Mouse (Mus musculus): ENCODE data around the gene Adam12. TPM values are rescaled to one million over a fixed set of nuclear protein-coding genes. Genes with fewer than 3 reads are reported as not detected.

The Adam12 gene
- polyA plus RNA-seq, 1 experiment from 2014 or later = 23.2 TPM

DNA sequence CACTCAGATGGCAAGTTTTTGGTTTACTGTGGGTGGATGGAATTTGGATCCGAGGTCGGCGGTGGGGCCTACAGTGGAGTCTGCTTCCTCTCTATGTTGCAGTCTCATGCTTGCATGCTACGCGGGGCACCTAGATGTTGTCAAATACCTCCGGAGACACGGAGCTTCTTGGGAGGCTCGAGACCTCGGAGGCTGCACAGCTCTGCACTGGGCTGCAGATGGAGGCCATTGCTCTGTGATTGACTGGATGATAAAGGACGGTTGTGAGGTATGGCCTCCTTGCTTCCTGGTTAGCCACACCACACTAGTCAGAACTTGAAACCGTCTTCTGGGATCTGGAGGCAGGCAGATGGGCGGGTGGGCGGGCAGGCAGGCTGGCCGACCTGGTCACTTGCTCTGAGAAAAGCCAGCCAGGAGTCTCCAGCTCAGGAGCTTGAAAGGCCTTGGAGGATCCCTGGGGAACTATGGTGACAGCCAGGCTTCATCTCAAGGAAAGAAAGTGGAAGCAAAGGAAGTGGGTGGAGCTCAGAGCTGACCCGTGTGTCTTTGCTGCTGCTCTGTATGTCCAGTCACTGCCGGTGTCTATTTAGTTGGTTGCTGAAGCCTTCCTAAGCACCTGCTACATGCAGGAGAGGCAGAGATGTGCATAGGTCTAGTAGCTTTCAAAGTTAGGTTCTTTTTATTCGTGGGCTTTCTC lies 355.2 kb downstream of the Adam12 start:
- Histone ChIP-seq H3K27me3 (no peaks in the 10 kb centered on the region), H3K9me3 (no peaks in the 10 kb centered on the region), H3K9ac (no peak overlapping the region), H3K4me3 (no peak overlapping the region), H3K36me3 (no peaks in the 10 kb centered on the region), H3K4me2 (no peak overlapping the region), H3K27ac (no peak overlapping the region), H3K4me1 (no peaks in the 10 kb centered on the region)
- no peak for ATAC-seq (ENCODE audit: borderline replicate concordance, extremely low read depth, low FRiP score, low TSS enrichment)
- WGBS = 68% methylated on average over 17 of the region's 17 CpGs

DNA sequence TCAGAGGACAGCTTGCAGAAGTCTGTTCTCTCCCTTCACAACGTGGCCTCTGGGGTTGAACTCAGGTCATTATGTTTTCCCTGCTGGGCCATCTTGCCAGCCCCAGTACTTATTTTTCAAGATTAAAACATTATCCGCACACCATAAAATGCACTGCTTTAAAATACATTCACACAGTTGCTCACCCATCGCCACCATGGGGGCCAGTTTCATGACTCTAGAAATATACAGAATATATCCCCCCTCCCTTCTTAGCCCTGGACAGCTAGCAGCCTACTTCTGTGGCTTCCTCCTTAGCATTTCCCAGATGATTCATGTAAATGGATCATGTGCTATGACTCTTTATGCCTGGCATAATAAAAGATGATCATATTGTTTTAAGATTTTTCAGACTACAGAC lies 355.8 kb downstream of the Adam12 start:
- no peaks in the 10 kb centered on the region for H3K9me3 ChIP-seq
- H3K4me1 ChIP-seq = no peaks in the 10 kb centered on the region
- 71% methylated on average over 3 of the region's 3 CpGs for WGBS
- no peaks in the 10 kb centered on the region for H3K36me3 ChIP-seq
- H3K27me3 ChIP-seq = no peaks in the 10 kb centered on the region
- no peak overlapping the region for H3K27ac ChIP-seq
- H3K9ac ChIP-seq = no peak overlapping the region
- ATAC-seq (ENCODE audit: borderline replicate concordance, extremely low read depth, low FRiP score, low TSS enrichment) = no peak
- H3K4me2 ChIP-seq = no peak overlapping the region
- no peak overlapping the region for H3K4me3 ChIP-seq

DNA sequence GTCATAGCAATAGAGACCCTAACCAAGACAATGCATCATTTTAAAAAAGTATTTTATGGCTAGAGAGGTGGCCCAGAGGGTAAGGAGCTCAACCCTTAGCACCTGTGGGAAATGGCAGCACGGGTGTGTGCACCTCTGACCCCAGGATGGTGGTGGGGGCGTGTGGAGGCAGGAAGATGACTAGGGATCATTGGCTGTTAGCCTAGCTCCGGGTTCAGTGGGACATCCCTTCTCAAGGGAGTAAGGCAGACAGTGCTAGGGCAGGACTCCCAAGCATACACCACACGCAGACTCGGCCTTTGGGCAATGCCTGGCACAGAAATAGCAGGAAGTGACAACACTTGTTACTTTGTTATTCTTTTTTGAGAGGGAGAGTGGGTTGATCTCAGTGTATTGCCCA lies 359.2 kb downstream of the Adam12 start:
- Histone ChIP-seq H3K36me3 (no peaks in the 10 kb centered on the region), H3K4me1 (no peaks in the 10 kb centered on the region), H3K4me3 (no peak overlapping the region), H3K27me3 (no peaks in the 10 kb centered on the region), H3K9me3 (no peaks in the 10 kb centered on the region), H3K4me2 (no peak overlapping the region), H3K9ac (no peak overlapping the region), H3K27ac (no peak overlapping the region)
- ATAC-seq (ENCODE audit: borderline replicate concordance, extremely low read depth, low FRiP score, low TSS enrichment) = no peak
- WGBS = 75% methylated on average over 5 of the region's 5 CpGs

DNA sequence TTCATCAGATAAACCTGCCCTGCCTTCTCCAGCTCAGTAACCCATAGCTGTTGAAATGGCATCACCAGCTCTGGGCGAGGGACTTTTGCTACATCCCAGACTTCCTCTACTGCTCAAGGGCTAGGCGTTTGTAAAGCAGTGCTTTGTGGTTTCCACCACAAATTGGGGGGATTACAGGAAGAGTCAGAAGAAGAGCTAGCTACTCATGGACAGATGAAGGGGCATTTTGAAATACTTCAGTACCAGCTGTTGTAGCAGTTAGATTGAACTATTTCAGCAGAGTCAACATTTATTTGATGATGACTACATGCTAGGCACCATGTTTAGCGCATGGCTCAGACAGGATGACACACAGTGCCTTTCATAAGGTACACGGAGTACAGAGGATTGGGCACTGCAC lies 361.7 kb downstream of the Adam12 start:
- Histone ChIP-seq H3K4me3 (no peak overlapping the region), H3K9me3 (no peaks in the 10 kb centered on the region), H3K27ac (no peak overlapping the region), H3K36me3 (no peaks in the 10 kb centered on the region), H3K27me3 (no peaks in the 10 kb centered on the region), H3K4me2 (no peak overlapping the region), H3K9ac (no peak overlapping the region), H3K4me1 (no peaks in the 10 kb centered on the region)
- no peak for ATAC-seq (ENCODE audit: borderline replicate concordance, extremely low read depth, low FRiP score, low TSS enrichment)
- WGBS = 86% methylated on average over 4 of the region's 4 CpGs

DNA sequence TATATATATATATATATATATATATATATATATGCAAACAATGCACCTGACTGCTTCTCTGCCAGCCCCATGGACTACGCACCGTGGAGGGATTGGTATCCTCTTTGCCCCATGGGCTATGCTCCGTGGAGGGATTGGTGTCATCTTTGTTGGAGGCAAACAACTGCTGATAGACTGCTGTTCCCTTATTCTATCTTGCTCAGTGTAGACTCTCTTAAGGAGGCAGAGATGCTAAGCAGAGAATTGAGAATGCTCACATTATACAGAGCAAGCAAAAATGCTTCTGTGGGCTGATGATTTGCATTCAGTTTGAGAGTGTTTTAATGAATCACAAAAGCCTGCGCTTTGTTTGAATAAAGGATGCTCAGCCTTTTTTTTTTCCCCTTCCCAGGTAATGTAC lies 368.3 kb downstream of the Adam12 start:
- peaks cover 3% of the 10 kb centered on the region; the same call in 1 of the 2 replicates for H3K4me1 ChIP-seq
- H3K27me3 ChIP-seq = no peaks in the 10 kb centered on the region
- 82% methylated on average over 4 of the region's 4 CpGs for WGBS
- no peaks in the 10 kb centered on the region for H3K9me3 ChIP-seq
- no peak overlapping the region for H3K27ac ChIP-seq
- no peak overlapping the region for H3K4me2 ChIP-seq
- H3K36me3 ChIP-seq = no peaks in the 10 kb centered on the region
- ATAC-seq (ENCODE audit: borderline replicate concordance, extremely low read depth, low FRiP score, low TSS enrichment) = no peak
- H3K4me3 ChIP-seq = no peak overlapping the region
- H3K9ac ChIP-seq = no peak overlapping the region

DNA sequence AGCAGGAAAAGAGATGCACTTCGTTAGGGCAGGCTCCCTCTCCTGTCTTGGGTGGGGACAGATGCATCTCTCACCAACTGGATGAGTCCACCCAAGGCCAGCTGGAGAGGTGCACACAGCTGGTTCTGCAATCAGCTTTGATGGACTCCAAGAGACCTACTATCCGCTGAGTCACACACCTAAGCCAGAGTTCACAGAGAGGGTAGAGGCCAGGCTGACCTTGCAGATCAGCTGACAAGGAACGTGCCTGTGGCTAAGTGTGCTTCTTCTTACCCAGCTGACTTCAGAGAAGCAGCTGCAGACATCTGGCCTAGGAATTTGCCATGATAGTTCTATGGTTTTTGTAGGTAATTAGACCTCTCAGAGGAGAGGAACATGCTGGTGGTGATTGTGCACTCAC lies 368.8 kb downstream of the Adam12 start:
- Histone ChIP-seq H3K4me2 (no peak overlapping the region), H3K36me3 (no peaks in the 10 kb centered on the region), H3K9ac (no peak overlapping the region), H3K9me3 (no peaks in the 10 kb centered on the region), H3K4me3 (no peak overlapping the region), H3K27me3 (no peaks in the 10 kb centered on the region), H3K4me1 (peaks cover 6% of the 10 kb centered on the region; the same call in 1 of the 2 replicates), H3K27ac (no peak overlapping the region)
- WGBS = 52% methylated on average over 3 of the region's 3 CpGs
- ATAC-seq (ENCODE audit: borderline replicate concordance, extremely low read depth, low FRiP score, low TSS enrichment) = 0 out of 2 replicates have a peak, but pooled peaks have one; percentile 13

DNA sequence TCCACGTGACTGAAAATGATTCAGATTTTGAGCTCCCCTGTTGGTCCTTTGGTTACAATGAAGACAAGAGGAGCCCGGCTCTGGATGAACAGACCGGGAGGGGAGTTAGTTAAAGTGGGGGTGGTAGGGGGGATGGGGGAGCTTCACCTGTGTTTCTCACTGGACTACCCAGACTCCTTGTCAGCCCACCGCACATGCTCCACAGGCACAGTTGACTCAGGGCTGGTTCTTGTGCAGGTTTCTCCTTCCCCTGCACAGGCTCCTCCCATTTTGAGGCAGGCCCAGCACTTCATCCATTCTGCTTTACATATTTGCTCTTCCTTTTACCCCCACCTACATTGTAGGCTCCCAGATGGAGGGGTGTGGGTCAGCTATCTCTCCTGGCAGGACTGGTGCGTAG lies 369.2 kb downstream of the Adam12 start:
- Histone ChIP-seq H3K4me2 (no peak overlapping the region), H3K9ac (no peak overlapping the region), H3K4me3 (no peak overlapping the region), H3K9me3 (no peaks in the 10 kb centered on the region), H3K4me1 (peaks cover 6% of the 10 kb centered on the region; the same call in 1 of the 2 replicates), H3K27me3 (no peaks in the 10 kb centered on the region), H3K36me3 (no peaks in the 10 kb centered on the region), H3K27ac (no peak overlapping the region)
- WGBS = 79% methylated on average over 5 of the region's 5 CpGs
- ATAC-seq (ENCODE audit: borderline replicate concordance, extremely low read depth, low FRiP score, low TSS enrichment) = 0 out of 2 replicates have a peak, but pooled peaks have one; percentile 4

DNA sequence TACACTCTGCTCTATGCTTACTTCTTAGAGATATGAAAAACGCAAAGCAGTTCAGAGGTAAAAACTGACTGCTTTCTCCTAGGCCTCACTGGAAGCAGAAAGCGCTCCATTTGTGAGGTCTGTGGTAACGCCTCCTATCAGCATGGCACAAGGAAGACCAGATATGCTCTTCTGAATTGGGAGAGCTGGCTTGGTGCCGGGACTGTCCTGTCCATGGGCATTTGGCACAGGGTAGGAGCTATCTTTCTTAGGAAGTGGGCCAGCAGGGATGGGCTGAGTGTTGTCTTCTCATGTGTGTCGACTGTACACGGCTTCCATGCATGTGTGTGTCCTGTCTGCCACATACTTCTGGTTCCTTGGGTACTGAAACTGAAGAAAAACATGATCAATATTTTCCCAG lies 369.7 kb downstream of the Adam12 start:
- Histone ChIP-seq H3K27ac (no peak overlapping the region), H3K9me3 (no peaks in the 10 kb centered on the region), H3K4me1 (peaks cover 6% of the 10 kb centered on the region; the same call in 1 of the 2 replicates), H3K4me2 (no peak overlapping the region), H3K9ac (no peak overlapping the region), H3K27me3 (no peaks in the 10 kb centered on the region), H3K36me3 (no peaks in the 10 kb centered on the region), H3K4me3 (no peak overlapping the region)
- 88% methylated on average over 6 of the region's 6 CpGs for WGBS
- ATAC-seq (ENCODE audit: borderline replicate concordance, extremely low read depth, low FRiP score, low TSS enrichment) = no peak

DNA sequence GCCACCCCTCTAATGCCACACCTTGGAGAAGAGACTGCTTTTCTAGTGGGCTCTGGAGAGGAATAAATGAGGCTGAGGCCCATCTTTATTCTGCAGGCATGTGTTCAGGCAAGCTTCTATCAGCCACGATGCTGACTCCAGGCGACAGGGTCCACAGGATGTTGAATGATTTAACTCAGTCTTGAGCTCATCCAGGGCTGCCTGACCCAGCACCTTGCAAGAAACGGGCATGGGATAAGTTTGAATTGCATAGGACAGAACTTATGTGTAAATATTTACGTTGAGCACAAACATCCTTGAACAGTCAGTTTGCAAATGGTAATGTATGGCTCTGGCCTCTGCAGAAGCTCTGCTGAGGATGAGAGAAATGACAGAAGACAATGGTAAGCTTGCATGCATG lies 372.4 kb downstream of the Adam12 start:
- Histone ChIP-seq H3K4me2 (no peak overlapping the region), H3K4me3 (no peak overlapping the region), H3K9ac (no peak overlapping the region), H3K4me1 (peaks cover 9% of the 10 kb centered on the region), H3K27me3 (no peaks in the 10 kb centered on the region), H3K9me3 (no peaks in the 10 kb centered on the region), H3K27ac (no peak overlapping the region), H3K36me3 (no peaks in the 10 kb centered on the region)
- whole genome bisulfite sequencing = 31% methylated on average over 4 of the region's 4 CpGs
- ATAC-seq (ENCODE audit: borderline replicate concordance, extremely low read depth, low FRiP score, low TSS enrichment) = peak; percentile 49; the same call in 1 of the 2 replicates

DNA sequence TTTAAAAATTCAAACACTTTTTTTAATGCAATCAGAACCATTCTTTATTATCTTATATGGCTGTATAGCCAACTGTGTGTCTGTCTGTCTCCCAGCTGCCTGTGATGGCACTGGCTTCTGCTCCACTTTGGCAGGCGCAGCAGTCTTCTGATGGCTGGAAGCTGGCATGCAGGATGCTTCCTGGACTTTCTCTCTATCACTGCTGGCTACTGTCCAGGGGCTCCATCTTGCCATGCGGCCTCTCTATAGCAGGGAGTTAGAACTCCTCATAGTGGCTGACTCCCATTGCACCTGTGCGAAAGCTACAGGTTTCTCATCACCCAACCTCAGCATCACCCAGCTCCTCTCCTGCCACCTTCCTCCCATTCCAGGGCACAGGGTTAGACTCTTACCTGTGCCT lies 373.4 kb downstream of the Adam12 start:
- peaks cover 9% of the 10 kb centered on the region for H3K4me1 ChIP-seq
- no peak overlapping the region for H3K4me3 ChIP-seq
- no peaks in the 10 kb centered on the region for H3K27me3 ChIP-seq
- no peaks in the 10 kb centered on the region for H3K9me3 ChIP-seq
- 80% methylated on average over 3 of the region's 3 CpGs for WGBS
- ATAC-seq (ENCODE audit: borderline replicate concordance, extremely low read depth, low FRiP score, low TSS enrichment) = no peak
- H3K27ac ChIP-seq = no peak overlapping the region
- no peak overlapping the region for H3K4me2 ChIP-seq
- no peaks in the 10 kb centered on the region for H3K36me3 ChIP-seq
- H3K9ac ChIP-seq = no peak overlapping the region

DNA sequence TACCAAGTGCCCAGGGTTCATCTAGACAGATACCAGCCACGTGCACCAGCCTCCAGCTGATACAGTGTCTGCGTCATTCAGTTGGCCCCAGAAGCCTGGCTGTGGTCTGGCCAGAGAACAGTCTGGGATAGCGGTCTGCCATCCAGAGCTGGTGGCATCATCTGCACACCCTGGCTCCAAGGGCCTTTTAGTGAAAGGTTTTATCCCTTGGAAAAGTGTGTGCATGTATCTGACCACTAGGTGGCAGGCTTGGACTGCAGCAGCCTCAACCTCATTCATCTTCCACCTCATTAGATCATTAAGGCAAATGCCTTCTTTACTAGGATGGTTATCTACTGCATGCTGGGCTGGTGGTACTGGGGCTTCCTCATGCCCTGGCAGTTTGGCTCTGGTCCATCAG lies 375.7 kb downstream of the Adam12 start:
- H3K9ac ChIP-seq = no peak overlapping the region
- no peak overlapping the region for H3K4me3 ChIP-seq
- no peak overlapping the region for H3K4me2 ChIP-seq
- no peaks in the 10 kb centered on the region for H3K9me3 ChIP-seq
- 8% methylated on average over 3 of the region's 3 CpGs for WGBS
- ATAC-seq (ENCODE audit: borderline replicate concordance, extremely low read depth, low FRiP score, low TSS enrichment) = peak; percentile 36; the same call in 1 of the 2 replicates
- H3K27ac ChIP-seq = no peak overlapping the region
- H3K4me1 ChIP-seq = peaks cover 9% of the 10 kb centered on the region
- no peaks in the 10 kb centered on the region for H3K36me3 ChIP-seq
- no peaks in the 10 kb centered on the region for H3K27me3 ChIP-seq

DNA sequence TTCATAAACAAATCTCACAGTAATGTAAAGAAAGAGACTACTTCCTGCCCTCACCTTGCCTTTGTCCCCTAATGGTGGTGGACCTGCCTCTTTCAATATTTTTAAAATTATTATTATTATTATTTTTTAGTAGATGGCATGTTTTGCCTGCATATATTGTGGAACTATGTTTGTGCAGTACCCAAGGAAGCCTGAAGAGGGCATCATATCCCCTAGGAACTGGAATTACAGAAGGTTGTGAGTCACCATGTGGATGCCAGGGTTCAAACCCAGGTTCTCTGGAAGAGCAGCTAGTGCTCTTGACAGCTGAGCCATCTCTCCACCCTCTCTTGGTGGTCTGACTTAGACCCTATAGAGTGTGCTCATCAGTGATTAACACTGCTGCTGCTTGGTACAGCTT lies 381.2 kb downstream of the Adam12 start:
- no peak overlapping the region for H3K9ac ChIP-seq
- H3K27ac ChIP-seq = no peak overlapping the region
- H3K27me3 ChIP-seq = no peaks in the 10 kb centered on the region
- no peaks in the 10 kb centered on the region for H3K36me3 ChIP-seq
- no peak overlapping the region for H3K4me2 ChIP-seq
- H3K9me3 ChIP-seq = no peaks in the 10 kb centered on the region
- ATAC-seq (ENCODE audit: borderline replicate concordance, extremely low read depth, low FRiP score, low TSS enrichment) = no peak
- H3K4me3 ChIP-seq = no peak overlapping the region
- peaks cover 19% of the 10 kb centered on the region for H3K4me1 ChIP-seq

Measured in lung, embryonic 15.5 days (tissue).